Mouse (Mus musculus) midbrain, embryonic 13.5 days (tissue): ENCODE measurements at regions not wholly inside any gene's neighbourhood (a gene's known extent, or its start where the extent isn't known, plus 50 kb on each side); places are given as distances from the start of the nearest gene placed in this dataset.
A peak's percentile ranks its signal among the peaks of the same experiment; 100 is the strongest.

ENCODE experiments used
- ATAC-seq: fragments of 200-750 bp; cut with Nextera tagmentation; 2 replicates; pipeline ENCODE4 v1.8.0; 2017; ENCODE audit warnings: mild to moderate bottlenecking, moderate TSS enrichment, moderate library complexity
- H3K27ac ChIP-seq: fragments of 300-500 bp; sonication (generic); 2 replicates; pipeline ENCODE4 v1.5.1; 2015; ENCODE audit warnings: inconsistent platforms, mild to moderate bottlenecking, moderate library complexity
- H3K27me3 ChIP-seq: fragments of 300-500 bp; sonication (generic); 2 replicates; pipeline ENCODE4 v1.6.1; 2015; ENCODE audit warnings: mild to moderate bottlenecking, inconsistent platforms
- H3K36me3 ChIP-seq: fragments of 300-500 bp; sonication (generic); 2 replicates; pipeline ENCODE4 v1.6.1; 2015; ENCODE audit warnings: mild to moderate bottlenecking, inconsistent platforms
- H3K4me1 ChIP-seq: fragments of 300-500 bp; sonication (generic); replicated peaks from 2 replicates; pipeline ENCODE4 v1.6.1; 2015; ENCODE audit warnings: inconsistent platforms
- H3K4me2 ChIP-seq: fragments of 300-500 bp; sonication (generic); replicated peaks from 2 replicates; pipeline ENCODE4 v1.6.1; 2015; ENCODE audit warnings: moderate library complexity, mild to moderate bottlenecking, inconsistent platforms
- H3K4me3 ChIP-seq: fragments of 300-500 bp; sonication (generic); replicated peaks from 2 replicates; pipeline ENCODE4 v1.5.1; 2015; ENCODE audit warnings: mild to moderate bottlenecking, inconsistent platforms
- H3K9ac ChIP-seq: fragments of 300-500 bp; sonication (generic); replicated peaks from 2 replicates; pipeline ENCODE4 v1.6.1; 2015; ENCODE audit warnings: mild to moderate bottlenecking, inconsistent platforms
- H3K9me3 ChIP-seq: fragments of 300-500 bp; sonication (generic); 2 replicates; pipeline ENCODE4 v1.6.1; 2016; ENCODE audit warnings: mild to moderate bottlenecking, inconsistent platforms
- WGBS: fragments of 180-500 bp; shearing (Covaris S2); methylation state at CpG from one replicate; pipeline ENCODE4 v1.1.7; 2015; 5-methylcytosine and 5-hydroxymethylcytosine counted together

- H3K27ac ChIP-seq, result no peak overlapping the region
- H3K9ac ChIP-seq, result no peak overlapping the region
- H3K4me2 ChIP-seq, result no peak overlapping the region
- no peaks in the 10 kb centered on the region for H3K36me3 ChIP-seq
- ATAC-seq, result 0 out of 2 replicates have a peak, but pooled peaks have one; percentile 20
- H3K4me3 ChIP-seq, result no peak overlapping the region
- H3K9me3 ChIP-seq, result no peaks in the 10 kb centered on the region
- no peaks in the 10 kb centered on the region for H3K27me3 ChIP-seq
- WGBS, result 60% methylated on average over 3 of the region's 3 CpGs
- 0 out of 2 replicates have a peak, but pooled peaks cover 2% of the 10 kb centered on the region for H3K4me1 ChIP-seq
These were observed 244.3 kb upstream of the Slc7a11 start for GRCm38 (mm10) chr3:50687755-50688154.

GRCm38 (mm10) chr3:50678611-50678988, 235.2 kb upstream of the Slc7a11 start:
- H3K9me3 ChIP-seq, result no peaks in the 10 kb centered on the region
- H3K36me3 ChIP-seq, result no peaks in the 10 kb centered on the region
- no peaks in the 10 kb centered on the region for H3K27me3 ChIP-seq
- H3K4me2 ChIP-seq, result peak overlapping the region; percentile 29
- WGBS, result 38% methylated on average over 5 of the region's 5 CpGs
- peak; percentile 88 for ATAC-seq
- no peak overlapping the region for H3K4me3 ChIP-seq
- peak overlapping the region; percentile 79 for H3K27ac ChIP-seq
- peaks cover 20% of the 10 kb centered on the region for H3K4me1 ChIP-seq
- no peak overlapping the region for H3K9ac ChIP-seq

GRCm38 (mm10) chr3:50677953-50678610, 234.7 kb upstream of the Slc7a11 start:
- Histone ChIP-seq H3K9ac (0 out of 2 replicates have a peak overlapping the region, but pooled peaks have one; percentile 11), H3K4me1 (peaks cover 20% of the 10 kb centered on the region), H3K27me3 (no peaks in the 10 kb centered on the region), H3K36me3 (no peaks in the 10 kb centered on the region), H3K9me3 (no peaks in the 10 kb centered on the region), H3K27ac (peak overlapping the region; percentile 79), H3K4me3 (no peak overlapping the region), H3K4me2 (peak overlapping the region; percentile 29)
- WGBS, result 27% methylated on average over 13 of the region's 13 CpGs
- peak; percentile 97 for ATAC-seq

GRCm38 (mm10) chr3:50675769-50676168, 232.4 kb upstream of the Slc7a11 start:
- Histone ChIP-seq H3K9me3 (no peaks in the 10 kb centered on the region), H3K36me3 (no peaks in the 10 kb centered on the region), H3K27ac (no peak overlapping the region), H3K9ac (no peak overlapping the region), H3K4me2 (no peak overlapping the region), H3K27me3 (no peaks in the 10 kb centered on the region), H3K4me1 (peaks cover 20% of the 10 kb centered on the region), H3K4me3 (no peak overlapping the region)
- no peak for ATAC-seq
- 76% methylated on average over 1 of the region's 1 CpGs for WGBS

- Histone ChIP-seq H3K9ac (no peak overlapping the region), H3K36me3 (no peaks in the 10 kb centered on the region), H3K9me3 (no peaks in the 10 kb centered on the region), H3K4me2 (no peak overlapping the region), H3K27me3 (no peaks in the 10 kb centered on the region), H3K4me3 (no peak overlapping the region), H3K27ac (no peak overlapping the region), H3K4me1 (peaks cover 20% of the 10 kb centered on the region)
- no peak for ATAC-seq
- WGBS, result 96% methylated on average over 4 of the region's 4 CpGs
These were observed 231.6 kb upstream of the Slc7a11 start for GRCm38 (mm10) chr3:50674860-50675566.

GRCm38 (mm10) chr3:50665316-50665715, 221.9 kb upstream of the Slc7a11 start:
- ATAC-seq, result no peak
- no peaks in the 10 kb centered on the region for H3K27me3 ChIP-seq
- no peak overlapping the region for H3K9ac ChIP-seq
- peaks cover 12% of the 10 kb centered on the region for H3K4me1 ChIP-seq
- 78% methylated on average over 6 of the region's 6 CpGs for WGBS
- no peaks in the 10 kb centered on the region for H3K36me3 ChIP-seq
- no peak overlapping the region for H3K4me2 ChIP-seq
- no peak overlapping the region for H3K27ac ChIP-seq
- H3K4me3 ChIP-seq, result no peak overlapping the region
- no peaks in the 10 kb centered on the region for H3K9me3 ChIP-seq

GRCm38 (mm10) chr3:50660966-50661365, 217.6 kb upstream of the Slc7a11 start:
- no peak overlapping the region for H3K27ac ChIP-seq
- no peak for ATAC-seq
- no peaks in the 10 kb centered on the region for H3K9me3 ChIP-seq
- WGBS, result 74% methylated on average over 7 of the region's 7 CpGs
- no peaks in the 10 kb centered on the region for H3K36me3 ChIP-seq
- H3K4me1 ChIP-seq, result peaks cover 12% of the 10 kb centered on the region
- H3K4me3 ChIP-seq, result no peak overlapping the region
- H3K27me3 ChIP-seq, result no peaks in the 10 kb centered on the region
- no peak overlapping the region for H3K9ac ChIP-seq
- H3K4me2 ChIP-seq, result no peak overlapping the region

GRCm38 (mm10) chr3:50660566-50660965, 217.2 kb upstream of the Slc7a11 start:
- Histone ChIP-seq H3K4me3 (no peak overlapping the region), H3K4me1 (peaks cover 12% of the 10 kb centered on the region), H3K9me3 (no peaks in the 10 kb centered on the region), H3K27me3 (no peaks in the 10 kb centered on the region), H3K36me3 (no peaks in the 10 kb centered on the region), H3K9ac (no peak overlapping the region), H3K27ac (no peak overlapping the region), H3K4me2 (no peak overlapping the region)
- 74% methylated on average over 3 of the region's 3 CpGs for WGBS
- ATAC-seq, result no peak

GRCm38 (mm10) chr3:50657890-50658289, 214.5 kb upstream of the Slc7a11 start:
- no peak overlapping the region for H3K4me2 ChIP-seq
- peaks cover 12% of the 10 kb centered on the region for H3K4me1 ChIP-seq
- H3K36me3 ChIP-seq, result no peaks in the 10 kb centered on the region
- no peak overlapping the region for H3K27ac ChIP-seq
- no peaks in the 10 kb centered on the region for H3K27me3 ChIP-seq
- no peak overlapping the region for H3K4me3 ChIP-seq
- ATAC-seq, result no peak
- H3K9me3 ChIP-seq, result no peaks in the 10 kb centered on the region
- no peak overlapping the region for H3K9ac ChIP-seq
- 80% methylated on average over 2 of the region's 2 CpGs for WGBS

- 88% methylated on average over 2 of the region's 2 CpGs for WGBS
- no peaks in the 10 kb centered on the region for H3K4me1 ChIP-seq
- H3K36me3 ChIP-seq, result no peaks in the 10 kb centered on the region
- no peak overlapping the region for H3K9ac ChIP-seq
- H3K4me2 ChIP-seq, result no peak overlapping the region
- H3K27me3 ChIP-seq, result no peaks in the 10 kb centered on the region
- H3K4me3 ChIP-seq, result no peak overlapping the region
- no peaks in the 10 kb centered on the region for H3K9me3 ChIP-seq
- no peak overlapping the region for H3K27ac ChIP-seq
- ATAC-seq, result no peak
These were observed 211.0 kb upstream of the Slc7a11 start for GRCm38 (mm10) chr3:50654441-50654840.

- no peak overlapping the region for H3K4me3 ChIP-seq
- no peaks in the 10 kb centered on the region for H3K27me3 ChIP-seq
- no peak overlapping the region for H3K27ac ChIP-seq
- ATAC-seq, result no peak
- no peaks in the 10 kb centered on the region for H3K4me1 ChIP-seq
- H3K9me3 ChIP-seq, result no peaks in the 10 kb centered on the region
- 93% methylated on average over 3 of the region's 3 CpGs for WGBS
- H3K36me3 ChIP-seq, result no peaks in the 10 kb centered on the region
- H3K9ac ChIP-seq, result no peak overlapping the region
- H3K4me2 ChIP-seq, result no peak overlapping the region
These were observed 208.9 kb upstream of the Slc7a11 start for GRCm38 (mm10) chr3:50652265-50652664.

GRCm38 (mm10) chr3:50643068-50643467, 199.7 kb upstream of the Slc7a11 start:
- 45% methylated on average over 2 of the region's 2 CpGs for WGBS
- Histone ChIP-seq H3K36me3 (no peaks in the 10 kb centered on the region), H3K4me3 (no peak overlapping the region), H3K9ac (no peak overlapping the region), H3K27ac (no peak overlapping the region), H3K9me3 (no peaks in the 10 kb centered on the region), H3K4me1 (peaks cover 7% of the 10 kb centered on the region; the same call in 1 of the 2 replicates), H3K27me3 (0 out of 2 replicates have a peak, but pooled peaks cover under 1% of the 10 kb centered on the region), H3K4me2 (no peak overlapping the region)
- no peak for ATAC-seq
